Mouse (Mus musculus) CH12.LX (cell line): ENCODE results near the gene Ppp1r18. TPM values are rescaled to one million over a fixed set of nuclear protein-coding genes. Genes with fewer than 3 reads are reported as not detected.

Experiments
- DNase-seq: peaks from one replicate; pipeline ENCODE4 v3.0.0-alpha.2; 2013; ENCODE audit errors: extremely low read depth
- H3K27ac ChIP-seq: 2 replicates; pipeline ENCODE4 v1.5.1; 2012; ENCODE audit warnings: low read depth, mild to moderate bottlenecking, control low read depth, moderate library complexity; ENCODE audit not compliant: insufficient read depth
- H3K27me3 ChIP-seq: replicated peaks from 2 replicates; pipeline ENCODE3; 2012; ENCODE audit warnings: inconsistent platforms
- H3K36me3 ChIP-seq, 2 experiments: replicated peaks in 1 of 2; 2 replicates each; pipeline versions ENCODE3 to v1.6.1; 2012; ENCODE audit warnings: inconsistent platforms in 1 of 2, low read length in 1 of 2, mild to moderate bottlenecking in 1 of 2, mixed read lengths in 1 of 2, moderate library complexity in 1 of 2; ENCODE audit not compliant: control insufficient read depth in 1 of 2, insufficient read depth in 1 of 2
- H3K4me1 ChIP-seq, 2 experiments: 2 replicates each; pipeline ENCODE4 v1.6.1; 2012; ENCODE audit warnings: inconsistent platforms in 1 of 2, moderate library complexity in 1 of 2; ENCODE audit not compliant: insufficient read depth in 2 of 2, control insufficient read depth in 1 of 2
- H3K4me2 ChIP-seq: 2 replicates; pipeline ENCODE4 v1.6.1; 2012; ENCODE audit warnings: low read depth, mild to moderate bottlenecking, control low read depth; ENCODE audit not compliant: poor library complexity, insufficient read depth, severe bottlenecking
- H3K4me3 ChIP-seq, 3 experiments: fragments of 150-350 bp in 1 of 3; sonication (generic) in 1 of 3; replicated peaks in 1 of 3; 2 replicates each; pipeline versions ENCODE3 to v1.5.1; 2011 to 2012; ENCODE audit warnings: low read depth in 2 of 3, low read length in 2 of 3, mild to moderate bottlenecking in 2 of 3, moderate library complexity in 2 of 3, control low read depth in 1 of 3, improper control_type of control experiment in 1 of 3, inconsistent platforms in 1 of 3, mixed read lengths in 1 of 3; ENCODE audit not compliant: poor library complexity in 1 of 3
- H3K79me2 ChIP-seq: replicated peaks from 2 replicates; pipeline ENCODE4 v1.6.1; 2012; ENCODE audit warnings: mild to moderate bottlenecking, moderate library complexity; ENCODE audit not compliant: control insufficient read depth, poor library complexity, insufficient read depth, severe bottlenecking; ENCODE audit errors: extremely low read depth
- H3K9ac ChIP-seq: 2 replicates; pipeline ENCODE4 v1.6.1; 2012; ENCODE audit warnings: low read depth, mild to moderate bottlenecking, control low read depth, moderate library complexity; ENCODE audit not compliant: insufficient read depth
- H3K9me3 ChIP-seq: replicated peaks from 2 replicates; pipeline ENCODE3; 2012; ENCODE audit warnings: low read length, inconsistent platforms, mixed read lengths
- BHLHE40 ChIP-seq: IDR thresholded peaks from 2 replicates; pipeline ENCODE4 v1.6.1; 2011; ENCODE audit warnings: mild to moderate bottlenecking, low read depth, low read length, improper control_type of control experiment
- CHD1 ChIP-seq: IDR thresholded peaks from 2 replicates; pipeline ENCODE4 v1.6.1; 2012; ENCODE audit warnings: low read depth, low read length, improper control_type of control experiment, inconsistent platforms
- CHD2 ChIP-seq: IDR thresholded peaks from 2 replicates; pipeline ENCODE4 v1.6.1; 2011; ENCODE audit warnings: low read length, improper control_type of control experiment
- CTCF ChIP-seq, 2 experiments: IDR thresholded peaks in 1 of 2; conservative IDR thresholded peaks in 1 of 2; 2 replicates each; pipeline ENCODE4 v1.5.1; 2011 to 2012; ENCODE audit warnings: low read depth in 2 of 2, low read length in 2 of 2, improper control_type of control experiment in 1 of 2, inconsistent platforms in 1 of 2, mild to moderate bottlenecking in 1 of 2, moderate library complexity in 1 of 2
- E2F4 ChIP-seq: IDR thresholded peaks from 2 replicates; pipeline ENCODE4 v1.6.1; 2011; ENCODE audit warnings: low read depth, low read length, improper control_type of control experiment; ENCODE audit not compliant: insufficient replicate concordance
- ELF1 ChIP-seq: IDR thresholded peaks from 2 replicates; pipeline ENCODE4 v1.6.1; 2014; ENCODE audit warnings: low read depth, mild to moderate bottlenecking, inconsistent platforms, low read length, improper control_type of control experiment
- EP300 ChIP-seq: IDR thresholded peaks from 2 replicates; pipeline ENCODE4 v1.6.1; 2011; ENCODE audit warnings: low read length, improper control_type of control experiment
- ETS1 ChIP-seq: conservative IDR thresholded peaks from 2 replicates; pipeline ENCODE4 v1.6.1; 2012; ENCODE audit warnings: low read depth, mild to moderate bottlenecking, inconsistent platforms, low read length, improper control_type of control experiment, moderate library complexity
- GABPA ChIP-seq: IDR thresholded peaks from 2 replicates; pipeline ENCODE4 v1.6.1; 2012; ENCODE audit warnings: low read depth, low read length, improper control_type of control experiment, inconsistent platforms; ENCODE audit not compliant: insufficient replicate concordance
- HCFC1 ChIP-seq: IDR thresholded peaks from 2 replicates; pipeline ENCODE4 v1.6.1; 2012; ENCODE audit warnings: low read depth, mild to moderate bottlenecking, inconsistent platforms, low read length, improper control_type of control experiment
- IRF4 ChIP-seq: IDR thresholded peaks from 2 replicates; pipeline ENCODE4 v1.6.1; 2014; ENCODE audit warnings: low read depth, mild to moderate bottlenecking, inconsistent platforms, low read length, improper control_type of control experiment
- JUN ChIP-seq: IDR thresholded peaks from 2 replicates; pipeline ENCODE4 v1.6.1; 2011; ENCODE audit warnings: low read depth, mild to moderate bottlenecking, low read length, improper control_type of control experiment, moderate library complexity; ENCODE audit not compliant: insufficient read depth
- JUND ChIP-seq: conservative IDR thresholded peaks from 2 replicates; pipeline ENCODE4 v1.6.1; 2011; ENCODE audit warnings: low read depth, low read length, improper control_type of control experiment
- KAT2A ChIP-seq: IDR thresholded peaks from 2 replicates; pipeline ENCODE4 v1.6.1; 2012; ENCODE audit warnings: low read length, improper control_type of control experiment, inconsistent platforms; ENCODE audit not compliant: insufficient replicate concordance
- MAFK ChIP-seq: IDR thresholded peaks from 2 replicates; pipeline ENCODE4 v1.6.1; 2011; ENCODE audit warnings: low read length, improper control_type of control experiment; ENCODE audit not compliant: insufficient replicate concordance
- MAX ChIP-seq: IDR thresholded peaks from 2 replicates; pipeline ENCODE4 v1.6.1; 2011; ENCODE audit warnings: low read length, improper control_type of control experiment
- MAZ ChIP-seq: IDR thresholded peaks from 2 replicates; pipeline ENCODE4 v1.6.1; 2012; ENCODE audit warnings: low read depth, mild to moderate bottlenecking, inconsistent platforms, low read length, improper control_type of control experiment, moderate library complexity
- MEF2A ChIP-seq: IDR thresholded peaks from 2 replicates; pipeline ENCODE4 v1.6.1; 2014; ENCODE audit warnings: low read depth, mild to moderate bottlenecking, inconsistent platforms, low read length, improper control_type of control experiment, borderline replicate concordance
- MXI1 ChIP-seq: IDR thresholded peaks from 2 replicates; pipeline ENCODE4 v1.6.1; 2011; ENCODE audit warnings: mild to moderate bottlenecking, low read depth, low read length, improper control_type of control experiment
- MYC ChIP-seq: IDR thresholded peaks from 2 replicates; pipeline ENCODE4 v1.6.1; 2011; ENCODE audit warnings: low read depth, mild to moderate bottlenecking, improper control_type of control experiment, low read length
- NELFE ChIP-seq: IDR thresholded peaks from 2 replicates; pipeline ENCODE4 v1.6.1; 2011; ENCODE audit warnings: low read depth, low read length, improper control_type of control experiment
- NRF1 ChIP-seq: IDR thresholded peaks from 2 replicates; pipeline ENCODE4 v1.6.1; 2014; ENCODE audit warnings: low read depth, mild to moderate bottlenecking, inconsistent platforms, low read length, improper control_type of control experiment, moderate library complexity
- PAX5 ChIP-seq: IDR thresholded peaks from 2 replicates; pipeline ENCODE4 v1.6.1; 2012; ENCODE audit warnings: low read length, inconsistent platforms, mixed read lengths
- POLR2A ChIP-seq: IDR thresholded peaks from 2 replicates; pipeline ENCODE4 v1.6.1; 2011; ENCODE audit warnings: low read depth, mild to moderate bottlenecking, improper control_type of control experiment, low read length
- POLR2AphosphoS2 ChIP-seq: IDR thresholded peaks from 2 replicates; pipeline ENCODE4 v1.6.1; 2011; ENCODE audit warnings: low read depth, low read length, improper control_type of control experiment
- RAD21 ChIP-seq: IDR thresholded peaks from 2 replicates; pipeline ENCODE4 v1.6.1; 2011; ENCODE audit warnings: low read depth, mild to moderate bottlenecking, low read length, improper control_type of control experiment, moderate library complexity
- RCOR1 ChIP-seq: conservative IDR thresholded peaks from 2 replicates; pipeline ENCODE4 v1.6.1; 2012; ENCODE audit warnings: low read depth, mild to moderate bottlenecking, inconsistent platforms, low read length, improper control_type of control experiment
- SIN3A ChIP-seq: IDR thresholded peaks from 2 replicates; pipeline ENCODE4 v1.6.1; 2012; ENCODE audit warnings: low read length, improper control_type of control experiment, inconsistent platforms
- SMC3 ChIP-seq: IDR thresholded peaks from 2 replicates; pipeline ENCODE4 v1.6.1; 2011; ENCODE audit warnings: low read depth, low read length, improper control_type of control experiment
- TBP ChIP-seq: conservative IDR thresholded peaks from 2 replicates; pipeline ENCODE4 v1.6.1; 2011; ENCODE audit warnings: low read depth, low read length, improper control_type of control experiment
- TCF12 ChIP-seq: IDR thresholded peaks from 2 replicates; pipeline ENCODE4 v1.6.1; 2014; ENCODE audit warnings: low read depth, mild to moderate bottlenecking, inconsistent platforms, low read length, improper control_type of control experiment
- UBTF ChIP-seq: IDR thresholded peaks from 2 replicates; pipeline ENCODE4 v1.6.1; 2012; ENCODE audit warnings: low read depth, mild to moderate bottlenecking, inconsistent platforms, low read length, improper control_type of control experiment, moderate library complexity
- USF1 ChIP-seq: IDR thresholded peaks from 2 replicates; pipeline ENCODE4 v1.6.1; 2014; ENCODE audit warnings: low read depth, mild to moderate bottlenecking, inconsistent platforms, low read length, improper control_type of control experiment
- USF2 ChIP-seq: conservative IDR thresholded peaks from 2 replicates; pipeline ENCODE4 v1.6.1; 2011; ENCODE audit warnings: low read depth, low read length, improper control_type of control experiment
- ZC3H11A ChIP-seq: IDR thresholded peaks from 2 replicates; pipeline ENCODE4 v1.6.1; 2012; ENCODE audit warnings: low read depth, mild to moderate bottlenecking, inconsistent platforms, low read length, improper control_type of control experiment
- ZKSCAN1 ChIP-seq: IDR thresholded peaks from 2 replicates; pipeline ENCODE4 v1.6.1; 2012; ENCODE audit warnings: low read depth, inconsistent platforms, low read length, improper control_type of control experiment, borderline replicate concordance
- ZMIZ1 ChIP-seq: IDR thresholded peaks from 2 replicates; pipeline ENCODE4 v1.6.1; 2012; ENCODE audit warnings: low read depth, mild to moderate bottlenecking, inconsistent platforms, low read length, improper control_type of control experiment
- ZNF384 ChIP-seq: IDR thresholded peaks from 2 replicates; pipeline ENCODE4 v1.6.1; 2012; ENCODE audit warnings: low read depth, low read length, improper control_type of control experiment, inconsistent platforms
- dilution Hi-C: fragments of 300-500 bp; cut with MboI; formaldehyde crosslinking; loops from 2 replicates; pipeline ENCODE4 v1.14.3; 2020; ENCODE audit warnings: low sequenced_read_pairs; ENCODE audit not compliant: extremely low pct_unique_long_range_greater_than_20kb, extremely low pct_ligation_motif_present
- in situ Hi-C: fragments of 300-500 bp; cut with MboI; formaldehyde crosslinking; loops from 3 replicates; pipeline ENCODE4 v1.14.3; 2019; ENCODE audit warnings: low sequenced_read_pairs, low pct_ligation_motif_present, low pct_unique_long_range_greater_than_20kb, mixed read lengths
- polyA plus RNA-seq: library from polyadenylated mRNA; unstranded; fragments of >175 nt; gene quantifications from 2 replicates; pipeline ENCODE4 v1.2.1, GENCODE M21; 2012; ENCODE audit warnings: low read depth; ENCODE audit not compliant: insufficient read length
- total RNA-seq, 2 experiments: library from RNA; depleted of rRNA; stranded (reverse); fragments of 300-350 nt in 1 of 2; fragments of >200 nt in 1 of 2; gene quantifications; 2 replicates each; pipeline ENCODE4 v1.2.3; 2012 to 2014

The Ppp1r18 gene
- total and polyA plus RNA-seq, 3 experiments, result 8.5 to 50.1 (median 21.4) TPM

GRCm38 (mm10) chr17:35870151-35870883, 4.9 kb downstream of the Ppp1r18 start:
- dilution Hi-C loops (no loop called here), in situ Hi-C loops (loop anchor here (5.0 kb wide), 1 partner anchor 33 kb away; the partner anchor contains the start of gene Tubb5)
- Histone ChIP-seq H3K27me3 (no peaks in the 10 kb centered on the region), H3K27ac (peak overlapping the region; percentile 83), H3K9me3 (peaks cover 4% of the 10 kb centered on the region), H3K36me3 (peaks cover 14 to 35% of the 10 kb centered on the region in 2 experiments), H3K79me2 (peaks cover 51% of the 10 kb centered on the region), H3K4me2 (peak overlapping the region; percentile 85), H3K4me1 (peaks cover 0 to 29% of the 10 kb centered on the region in 2 experiments; a peak in 2 of 4 replicates), H3K4me3 (peak overlapping the region; percentile 58 to 74 (median 63)), H3K9ac (peak overlapping the region; percentile 69)
- DNase-seq, result peak; percentile 93
- TF ChIP-seq POLR2A, result peak; percentile 52
- TF ChIP-seq CHD2, result peak; percentile 93
- no peak for TF ChIP-seq SMC3
- TF ChIP-seq TBP, result peak; percentile 59
- TF ChIP-seq JUND, result no peak
- no peak for TF ChIP-seq UBTF
- TF ChIP-seq MAX, result peak; percentile 55; the same call in 1 of the 2 replicates
- TF ChIP-seq RCOR1, result no peak
- peak; percentile 61 for TF ChIP-seq SIN3A
- no peak for TF ChIP-seq NRF1
- TF ChIP-seq ZNF384, result no peak
- TF ChIP-seq EP300, result peak; percentile 73
- TF ChIP-seq MYC, result no peak
- TF ChIP-seq BHLHE40, result peak; percentile 23; the same call in 1 of the 2 replicates
- TF ChIP-seq CHD1, result no peak
- TF ChIP-seq USF2, result no peak
- TF ChIP-seq JUN, result no peak
- TF ChIP-seq GABPA, result no peak
- no peak for TF ChIP-seq POLR2AphosphoS2
- TF ChIP-seq ZMIZ1, result 0 out of 2 replicates have a peak, but pooled peaks have one; percentile 18
- TF ChIP-seq TCF12, result peak; percentile 61; the same call in 1 of the 2 replicates
- peak; percentile 80 for TF ChIP-seq HCFC1
- peak; percentile 77 for TF ChIP-seq IRF4
- TF ChIP-seq ZKSCAN1, result no peak
- no peak for TF ChIP-seq PAX5
- no peak for TF ChIP-seq E2F4
- TF ChIP-seq MEF2A, result 0 out of 2 replicates have a peak, but pooled peaks have one; percentile 49
- no peak for TF ChIP-seq CTCF (conservative IDR thresholded peaks at IDR 0.05 in 1 of 2, IDR thresholded peaks at IDR 0.05 in 1 of 2; ENCODE audit: low read depth in 2 of 2, low read length in 2 of 2)
- TF ChIP-seq NELFE, result no peak; the same call in 1 of the 2 replicates
- TF ChIP-seq MXI1, result no peak; the same call in none of the 2 replicates
- peak; percentile 58; the same call in 1 of the 2 replicates for TF ChIP-seq ETS1
- TF ChIP-seq USF1, result no peak
- no peak; the same call in 1 of the 2 replicates for TF ChIP-seq RAD21
- TF ChIP-seq MAZ, result peak; percentile 94
- peak; percentile 93 for TF ChIP-seq ELF1
- no peak for TF ChIP-seq MAFK
- TF ChIP-seq KAT2A, result 0 out of 2 replicates have a peak, but pooled peaks have one; percentile 48
- no peak for TF ChIP-seq ZC3H11A
